Mouse (Mus musculus) inflammation-experienced regulatory T-cells, adult 6 months (primary cell): Measurements from ENCODE around the gene Bhlhe23. TPM values are rescaled to one million over a fixed set of nuclear protein-coding genes. Genes with fewer than 3 reads are reported as not detected.

Experiments used
- ATAC-seq: one replicate; pipeline ENCODE4 v1.8.0; 2017
- polyA plus RNA-seq, 3 experiments: library from polyadenylated mRNA; unstranded; fragments of 100-300 nt; shearing (Covaris generic); gene quantifications; one replicate each; pipeline ENCODE4 v1.2.1; 2017

Gene Bhlhe23
- polyA plus RNA-seq, 3 experiments from 2014 or later, result not detected

DNA sequence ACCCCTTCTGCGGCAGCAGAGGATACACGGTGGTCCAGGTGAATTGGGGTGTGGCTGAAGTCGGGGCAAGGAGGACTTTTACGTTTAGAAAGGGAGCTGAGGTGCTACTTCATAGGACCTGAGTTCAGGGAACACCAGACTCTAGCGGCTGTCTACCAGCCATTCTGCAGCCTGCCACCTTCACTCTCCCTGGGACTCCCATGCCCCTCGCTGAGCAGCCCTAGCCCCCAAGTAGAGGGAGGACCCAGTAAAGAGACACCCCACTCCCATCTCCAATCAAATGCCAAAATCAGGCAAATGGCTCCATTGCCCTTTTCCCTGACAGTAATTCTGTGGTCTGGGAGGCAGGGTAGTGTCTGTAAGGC is 51.3 kb downstream of the Bhlhe23 start:
- ATAC-seq, result no peak

DNA sequence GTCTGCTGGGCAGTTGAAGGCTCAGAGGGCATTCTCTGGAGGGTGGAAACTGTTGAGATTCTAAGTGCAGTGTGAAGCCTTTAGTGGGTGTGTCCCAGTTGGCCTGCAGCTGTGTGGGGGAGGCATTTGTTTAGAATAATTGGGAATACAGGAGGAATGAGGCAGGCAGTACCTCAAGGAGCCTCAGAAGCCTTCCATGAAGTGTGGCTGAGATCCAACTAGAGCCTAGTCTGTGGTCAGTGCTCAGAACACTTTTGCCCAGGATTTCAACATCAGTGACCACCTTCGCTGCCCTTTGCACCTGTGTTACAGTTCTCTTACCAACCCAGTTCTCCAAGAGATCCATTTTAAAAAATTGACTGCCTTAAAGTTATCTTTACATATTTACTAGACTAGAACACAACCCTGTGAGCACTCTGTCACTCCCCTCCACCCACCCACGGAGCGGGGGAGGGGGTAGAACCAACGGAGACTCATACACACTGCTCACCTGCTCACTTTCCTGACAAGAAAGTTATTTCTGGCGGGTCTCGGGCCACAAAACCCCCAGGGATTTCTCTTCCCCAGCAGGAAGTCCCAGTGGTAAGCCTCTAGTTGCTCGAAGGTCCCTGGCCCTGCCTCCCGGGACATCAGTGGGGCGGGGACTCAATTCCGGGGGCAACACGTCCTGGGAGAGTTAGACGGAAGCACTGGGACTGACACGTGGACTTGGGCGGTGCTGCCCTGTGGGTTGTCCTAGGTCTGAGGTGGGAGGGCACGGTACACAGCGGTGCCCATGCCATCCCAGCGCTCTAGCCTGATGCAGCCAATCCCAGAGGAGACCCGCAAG is 51.9 kb downstream of the Bhlhe23 start, which contains the start of gene Slc17a9:
Gene Slc17a9 (plus strand): TSS at position 679 of the 829 bp plus-strand sequence.
- peak; percentile 46 for ATAC-seq

Other genes with a start within 250 kb of the Bhlhe23 start
- gene Mrgbp, start 195.6 kb downstream of the Bhlhe23 start, polyA plus RNA-seq, result 10 to 100 TPM; 15.8 to 28.5 (median 21.4) TPM
- 10 to 100 TPM; 11.2 to 19.9 (median 12.3) TPM for gene Ogfr, start 187.7 kb downstream of the Bhlhe23 start, polyA plus RNA-seq
- gene Col9a3, start 179.1 kb downstream of the Bhlhe23 start, polyA plus RNA-seq, result 1 to 10 TPM in 1 of 3 experiments, under 1 TPM in 2; 0.19 to 1.5 (median 0.87) TPM
- gene Tcfl5, start 134.2 kb downstream of the Bhlhe23 start, polyA plus RNA-seq, result under 1 TPM in 1 of 3 experiments, not detected in 2; 0.28 TPM
- 10 to 100 TPM; 36.4 to 52.4 (median 45.3) TPM for gene Dido1, start 66.9 kb downstream of the Bhlhe23 start, polyA plus RNA-seq
- 10 to 100 TPM; 20.2 to 22.8 (median 22.4) TPM for gene Gid8, start 66.8 kb downstream of the Bhlhe23 start, polyA plus RNA-seq
- 10 to 100 TPM; 31.7 to 86.8 (median 66.9) TPM for gene Slc17a9, start 51.6 kb downstream of the Bhlhe23 start, polyA plus RNA-seq
- gene Ythdf1, start 144.0 kb upstream of the Bhlhe23 start, polyA plus RNA-seq, result 10 to 100 TPM in 2 of 3 experiments, 1 to 10 TPM in 1; 8.7 to 13.0 (median 10.2) TPM
- not detected for gene Birc7, start 152.1 kb upstream of the Bhlhe23 start, polyA plus RNA-seq
- gene Nkain4, start 177.8 kb upstream of the Bhlhe23 start, polyA plus RNA-seq, result not detected
- 10 to 100 TPM; 51.9 to 68.0 (median 52.9) TPM for gene Arfgap1, start 190.3 kb upstream of the Bhlhe23 start, polyA plus RNA-seq
- gene Col20a1, start 209.6 kb upstream of the Bhlhe23 start, polyA plus RNA-seq, result under 1 TPM in 2 of 3 experiments, not detected in 1; 0.78 to 0.93 TPM